Mouse (Mus musculus): ENCODE measurements around the gene Rpn2. TPM values are rescaled to one million over a fixed set of nuclear protein-coding genes. Genes with fewer than 3 reads are reported as not detected.

The Rpn2 gene
- polyA plus RNA-seq, 1 experiment from 2014 or later: 302 TPM

DNA sequence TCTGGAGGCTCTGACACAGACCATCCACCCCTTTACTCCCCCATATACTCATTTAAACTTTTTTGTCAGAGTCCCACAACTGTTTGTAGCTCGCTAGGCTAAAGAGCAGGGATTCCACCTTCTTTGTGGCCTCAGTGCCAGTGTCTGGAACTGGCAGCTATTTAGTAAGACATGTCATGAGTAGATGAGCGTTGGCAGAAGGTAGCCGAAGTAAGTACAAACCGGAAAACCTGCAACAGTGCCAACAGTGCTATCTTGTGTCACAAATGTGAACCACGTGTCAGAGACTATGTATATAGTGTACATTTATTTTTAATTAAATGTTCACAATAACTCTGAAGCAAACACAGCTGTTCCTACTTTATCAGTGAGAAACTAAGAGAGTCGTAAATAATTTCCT lies 15.0 kb upstream of the Rpn2 start:
- no peak for ATAC-seq (replicated peaks; ENCODE audit: low FRiP score)
- Histone ChIP-seq H3K9me3 (ENCODE audit: control insufficient read depth, low read length) (no peaks in the 10 kb centered on the region), H3K4me3 (ENCODE audit: low read depth, low read length) (no peak overlapping the region), H3K27ac (ENCODE audit: low read depth, low read length) (no peak overlapping the region), H3K9ac (ENCODE audit: low read depth, low read length) (no peak overlapping the region), H3K27me3 (replicated peaks; ENCODE audit: control insufficient read depth, insufficient read depth, low read length) (no peaks in the 10 kb centered on the region), H3K4me1 (replicated peaks; ENCODE audit: control insufficient read depth, insufficient read depth, low read length) (no peaks in the 10 kb centered on the region), H3K36me3 (ENCODE audit: control insufficient read depth, insufficient read depth, low read length) (no peaks in the 10 kb centered on the region), H3K4me2 (no peak overlapping the region)
- WGBS: 73% methylated on average over 6 of the region's 6 CpGs
- DNase-seq (ENCODE audit: low spot score): no peak

DNA sequence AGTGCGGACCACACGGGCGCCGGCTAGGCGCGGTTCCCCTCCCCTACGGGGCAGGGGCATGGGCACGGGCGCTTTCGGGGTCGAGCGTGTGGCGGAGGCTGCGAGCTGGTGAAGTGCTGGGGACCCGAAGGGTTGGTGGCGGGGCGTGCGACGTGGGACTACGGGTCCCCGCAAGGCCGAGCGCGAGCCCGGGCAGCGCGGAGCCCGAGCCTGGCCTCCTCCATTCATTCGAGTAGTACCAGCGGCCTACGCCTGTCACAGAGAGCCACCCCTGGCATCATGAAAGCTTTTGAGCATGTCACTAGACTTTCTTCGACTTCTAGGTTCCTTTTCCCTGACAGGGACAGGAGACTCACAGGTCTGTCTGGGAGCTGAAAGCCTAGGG lies 591 bp downstream of the Rpn2 start, which contains the start of gene Mroh8:
Mroh8 (minus strand) TSS at position 134 of the 385 bp plus-strand sequence.
- Histone ChIP-seq H3K36me3 (ENCODE audit: control insufficient read depth, insufficient read depth, low read length) (peaks cover 18% of the 10 kb centered on the region), H3K27ac (ENCODE audit: low read depth, low read length) (peak within 1 kb of the TSS; percentile 58), H3K27me3 (replicated peaks; ENCODE audit: control insufficient read depth, insufficient read depth, low read length) (no peaks in the 10 kb centered on the region), H3K4me1 (replicated peaks; ENCODE audit: control insufficient read depth, insufficient read depth, low read length) (peaks cover 10% of the 10 kb centered on the region), H3K4me2 (peak within 1 kb of the TSS; percentile 80), H3K9ac (ENCODE audit: low read depth, low read length) (peak within 1 kb of the TSS; percentile 75), H3K4me3 (ENCODE audit: low read depth, low read length) (peak within 1 kb of the TSS; percentile 67), H3K9me3 (ENCODE audit: control insufficient read depth, low read length) (no peaks in the 10 kb centered on the region)
- ATAC-seq (replicated peaks; ENCODE audit: low FRiP score): peak; percentile 71
- DNase-seq (ENCODE audit: low spot score): no peak
- under 1% methylated on average over 32 of the region's 32 CpGs for WGBS

DNA sequence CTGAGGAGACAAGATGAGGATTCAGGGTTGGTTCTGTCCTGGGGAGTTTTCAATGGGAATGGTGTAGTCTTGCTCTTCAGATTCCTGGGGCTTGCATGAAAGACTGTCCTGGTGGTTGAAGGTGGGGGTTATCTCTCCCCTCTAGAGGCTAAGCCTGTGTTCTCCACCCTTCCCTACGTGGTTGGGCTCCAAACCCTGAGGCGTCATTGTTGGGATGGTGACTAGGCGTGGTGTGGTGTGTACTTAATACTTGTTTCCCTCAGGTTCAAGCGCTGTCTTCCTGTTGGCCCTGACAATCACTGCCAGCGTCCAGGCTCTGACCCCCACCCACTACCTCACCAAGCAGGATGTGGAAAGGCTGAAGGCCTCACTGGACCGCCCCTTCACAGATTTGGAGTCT lies 4.5 kb downstream of the Rpn2 start:
- H3K27me3 ChIP-seq (replicated peaks; ENCODE audit: control insufficient read depth, insufficient read depth, low read length): no peaks in the 10 kb centered on the region
- H3K36me3 ChIP-seq (ENCODE audit: control insufficient read depth, insufficient read depth, low read length): peaks cover 26% of the 10 kb centered on the region
- no peak overlapping the region for H3K27ac ChIP-seq (ENCODE audit: low read depth, low read length)
- no peaks in the 10 kb centered on the region for H3K9me3 ChIP-seq (ENCODE audit: control insufficient read depth, low read length)
- no peak overlapping the region for H3K9ac ChIP-seq (ENCODE audit: low read depth, low read length)
- H3K4me3 ChIP-seq (ENCODE audit: low read depth, low read length): no peak overlapping the region
- no peak for ATAC-seq (replicated peaks; ENCODE audit: low FRiP score)
- H3K4me1 ChIP-seq (replicated peaks; ENCODE audit: control insufficient read depth, insufficient read depth, low read length): peaks cover 10% of the 10 kb centered on the region
- no peak for DNase-seq (ENCODE audit: low spot score)
- WGBS: 78% methylated on average over 6 of the region's 6 CpGs
- H3K4me2 ChIP-seq: no peak overlapping the region

DNA sequence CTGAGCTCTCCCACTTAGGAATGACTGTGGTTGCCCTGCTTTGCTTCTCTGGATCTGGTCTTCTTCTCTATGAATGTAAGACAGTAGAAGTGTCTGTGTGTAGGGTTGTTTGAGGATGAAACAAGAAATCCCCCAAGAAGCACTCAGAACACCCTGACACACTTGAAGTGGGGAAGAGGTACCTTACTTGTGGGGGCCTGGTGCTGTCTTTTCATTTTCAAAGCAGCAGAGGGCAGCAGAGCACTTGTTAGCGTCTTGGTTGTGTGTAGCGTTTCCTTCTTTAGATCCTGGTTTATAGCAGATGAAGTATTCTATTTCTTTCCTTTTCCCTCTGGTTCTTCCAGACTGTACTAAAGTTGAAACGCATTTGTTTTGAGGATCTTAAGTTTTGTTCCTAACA lies 8.7 kb downstream of the Rpn2 start:
- Histone ChIP-seq H3K4me3 (ENCODE audit: low read depth, low read length) (no peak overlapping the region), H3K36me3 (ENCODE audit: control insufficient read depth, insufficient read depth, low read length) (peaks cover 51% of the 10 kb centered on the region), H3K27me3 (replicated peaks; ENCODE audit: control insufficient read depth, insufficient read depth, low read length) (no peaks in the 10 kb centered on the region), H3K9ac (ENCODE audit: low read depth, low read length) (no peak overlapping the region), H3K27ac (ENCODE audit: low read depth, low read length) (no peak overlapping the region), H3K4me1 (replicated peaks; ENCODE audit: control insufficient read depth, insufficient read depth, low read length) (peaks cover 8% of the 10 kb centered on the region; the same call in 1 of the 2 replicates), H3K9me3 (ENCODE audit: control insufficient read depth, low read length) (no peaks in the 10 kb centered on the region), H3K4me2 (no peak overlapping the region)
- no peak for DNase-seq (ENCODE audit: low spot score)
- 35% methylated on average over 3 of the region's 3 CpGs for WGBS
- no peak; the same call in 1 of the 2 replicates for ATAC-seq (replicated peaks; ENCODE audit: low FRiP score)

GRCm38 (mm10) chr2:157288996-157289395 lies 10.2 kb downstream of the Rpn2 start:
- H3K4me2 ChIP-seq: no peak overlapping the region
- WGBS: 62% methylated on average over 5 of the region's 5 CpGs
- H3K4me3 ChIP-seq (ENCODE audit: low read depth, low read length): no peak overlapping the region

DNA sequence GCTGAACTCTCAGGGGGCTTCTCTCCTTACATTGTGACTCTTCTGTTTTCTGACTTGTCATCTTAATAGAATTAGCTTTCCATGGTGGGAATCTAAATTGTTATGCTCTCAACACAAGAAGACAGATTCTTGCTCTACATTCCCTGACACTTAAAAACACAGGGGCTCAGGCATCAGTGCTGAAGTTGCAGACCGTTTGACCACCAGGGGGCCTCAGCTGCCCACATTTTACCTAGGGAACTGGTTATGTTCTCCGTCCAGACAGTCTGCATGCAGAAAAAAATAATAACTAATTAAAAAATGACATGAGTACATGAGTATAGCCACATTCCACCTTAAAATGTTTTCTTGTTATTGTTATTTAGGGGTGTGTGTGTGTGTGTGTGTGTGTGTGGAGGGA lies 13.3 kb downstream of the Rpn2 start:
- DNase-seq (ENCODE audit: low spot score) (no peak), ATAC-seq (replicated peaks; ENCODE audit: low FRiP score) (no peak)
- Histone ChIP-seq H3K4me3 (ENCODE audit: low read depth, low read length) (no peak overlapping the region), H3K9ac (ENCODE audit: low read depth, low read length) (no peak overlapping the region), H3K36me3 (ENCODE audit: control insufficient read depth, insufficient read depth, low read length) (peaks cover 61% of the 10 kb centered on the region), H3K27ac (ENCODE audit: low read depth, low read length) (no peak overlapping the region), H3K4me1 (replicated peaks; ENCODE audit: control insufficient read depth, insufficient read depth, low read length) (peaks cover 8% of the 10 kb centered on the region; the same call in 1 of the 2 replicates), H3K27me3 (replicated peaks; ENCODE audit: control insufficient read depth, insufficient read depth, low read length) (no peaks in the 10 kb centered on the region), H3K9me3 (ENCODE audit: control insufficient read depth, low read length) (no peaks in the 10 kb centered on the region), H3K4me2 (no peak overlapping the region)
- WGBS: 35% methylated on average over 2 of the region's 2 CpGs

More at GRCm38 (mm10) chr2:157288996-157289395, 10.2 kb downstream of the Rpn2 start:
- Histone ChIP-seq H3K9ac (ENCODE audit: low read depth, low read length) (no peak overlapping the region), H3K36me3 (ENCODE audit: control insufficient read depth, insufficient read depth, low read length) (peaks cover 49% of the 10 kb centered on the region), H3K4me1 (replicated peaks; ENCODE audit: control insufficient read depth, insufficient read depth, low read length) (peaks cover 8% of the 10 kb centered on the region; the same call in 1 of the 2 replicates), H3K9me3 (ENCODE audit: control insufficient read depth, low read length) (no peaks in the 10 kb centered on the region), H3K27me3 (replicated peaks; ENCODE audit: control insufficient read depth, insufficient read depth, low read length) (no peaks in the 10 kb centered on the region), H3K27ac (ENCODE audit: low read depth, low read length) (no peak overlapping the region)
- ATAC-seq (replicated peaks; ENCODE audit: low FRiP score) (peak; percentile 66), DNase-seq (ENCODE audit: low spot score) (no peak)

DNA sequence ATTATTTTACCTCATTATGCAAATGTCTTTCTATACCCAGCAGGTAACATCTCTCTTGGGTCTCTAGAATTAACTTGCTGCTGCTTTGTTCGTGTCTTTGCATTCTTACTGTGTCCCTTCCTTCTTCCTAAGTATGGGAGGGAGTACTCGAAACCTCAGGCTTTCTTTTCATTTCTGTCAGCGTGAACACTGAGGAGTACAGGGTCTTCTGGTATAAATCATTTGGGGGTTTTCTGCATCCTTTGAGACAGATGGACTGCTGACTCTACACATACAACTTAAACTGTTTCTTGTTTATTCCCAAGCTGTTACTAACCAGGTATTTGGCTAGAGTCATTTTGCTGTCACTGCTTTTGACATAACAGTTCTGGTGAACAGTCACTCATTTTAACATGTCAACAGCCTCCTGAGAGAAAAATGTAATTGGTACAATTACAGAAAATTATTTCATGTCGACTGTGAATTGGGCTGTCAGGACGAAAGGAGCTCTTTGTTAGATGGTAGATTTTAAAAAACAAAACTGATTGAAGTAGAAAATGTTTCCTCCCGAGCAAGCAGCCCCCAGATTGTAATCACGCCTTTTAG lies 17.4 kb downstream of the Rpn2 start:
- no peak overlapping the region for H3K27ac ChIP-seq (ENCODE audit: low read depth, low read length)
- no peaks in the 10 kb centered on the region for H3K9me3 ChIP-seq (ENCODE audit: control insufficient read depth, low read length)
- DNase-seq (ENCODE audit: low spot score): no peak
- no peak for ATAC-seq (replicated peaks; ENCODE audit: low FRiP score)
- H3K4me3 ChIP-seq (ENCODE audit: low read depth, low read length): no peak overlapping the region
- H3K27me3 ChIP-seq (replicated peaks; ENCODE audit: control insufficient read depth, insufficient read depth, low read length): no peaks in the 10 kb centered on the region
- no peak overlapping the region for H3K4me2 ChIP-seq
- 90% methylated on average over 7 of the region's 7 CpGs for WGBS
- peaks cover 75% of the 10 kb centered on the region for H3K36me3 ChIP-seq (ENCODE audit: control insufficient read depth, insufficient read depth, low read length)
- no peak overlapping the region for H3K9ac ChIP-seq (ENCODE audit: low read depth, low read length)
- H3K4me1 ChIP-seq (replicated peaks; ENCODE audit: control insufficient read depth, insufficient read depth, low read length): no peaks in the 10 kb centered on the region

GRCm38 (mm10) chr2:157300051-157300450 lies 21.2 kb downstream of the Rpn2 start:
- Histone ChIP-seq H3K4me2 (no peak overlapping the region), H3K36me3 (ENCODE audit: control insufficient read depth, insufficient read depth, low read length) (peaks cover 69% of the 10 kb centered on the region), H3K27ac (ENCODE audit: low read depth, low read length) (no peak overlapping the region), H3K4me3 (ENCODE audit: low read depth, low read length) (no peak overlapping the region), H3K27me3 (replicated peaks; ENCODE audit: control insufficient read depth, insufficient read depth, low read length) (no peaks in the 10 kb centered on the region), H3K9ac (ENCODE audit: low read depth, low read length) (no peak overlapping the region), H3K4me1 (replicated peaks; ENCODE audit: control insufficient read depth, insufficient read depth, low read length) (no peaks in the 10 kb centered on the region), H3K9me3 (ENCODE audit: control insufficient read depth, low read length) (no peaks in the 10 kb centered on the region)
- no peak for DNase-seq (ENCODE audit: low spot score)
- 91% methylated on average over 6 of the region's 6 CpGs for WGBS
- 0 out of 2 replicates have a peak, but pooled peaks have one; percentile 23 for ATAC-seq (replicated peaks; ENCODE audit: low FRiP score)

DNA sequence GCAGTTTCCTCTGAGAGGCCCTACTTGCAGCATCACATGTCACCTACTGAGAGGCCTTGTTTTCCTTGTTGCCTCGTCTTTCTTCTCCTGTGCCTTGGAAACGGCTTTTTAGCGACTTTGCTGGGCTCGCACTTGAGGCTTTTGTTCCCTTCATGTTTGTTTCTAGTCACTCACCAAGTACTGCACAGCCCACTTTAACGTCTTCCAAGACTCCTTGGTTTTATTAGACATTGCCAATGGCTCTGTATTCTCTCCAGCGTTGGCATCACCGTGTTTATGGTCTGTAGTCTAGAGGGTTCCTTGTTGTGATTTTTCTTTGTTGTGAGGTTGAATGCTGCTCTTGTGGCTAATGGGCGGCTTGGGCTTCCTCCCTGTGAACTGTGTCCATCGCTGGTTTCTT lies 24.3 kb downstream of the Rpn2 start:
- no peak for ATAC-seq (replicated peaks; ENCODE audit: low FRiP score)
- H3K36me3 ChIP-seq (ENCODE audit: control insufficient read depth, insufficient read depth, low read length): peaks cover 59% of the 10 kb centered on the region
- H3K9ac ChIP-seq (ENCODE audit: low read depth, low read length): no peak overlapping the region
- no peak overlapping the region for H3K27ac ChIP-seq (ENCODE audit: low read depth, low read length)
- H3K4me2 ChIP-seq: no peak overlapping the region
- no peaks in the 10 kb centered on the region for H3K9me3 ChIP-seq (ENCODE audit: control insufficient read depth, low read length)
- WGBS: 90% methylated on average over 9 of the region's 9 CpGs
- no peak overlapping the region for H3K4me3 ChIP-seq (ENCODE audit: low read depth, low read length)
- DNase-seq (ENCODE audit: low spot score): no peak
- no peaks in the 10 kb centered on the region for H3K4me1 ChIP-seq (replicated peaks; ENCODE audit: control insufficient read depth, insufficient read depth, low read length)
- no peaks in the 10 kb centered on the region for H3K27me3 ChIP-seq (replicated peaks; ENCODE audit: control insufficient read depth, insufficient read depth, low read length)
